Mouse (Mus musculus) frontal cortex, adult (tissue): ENCODE measurements at regions not wholly inside any gene's neighbourhood (a gene's known extent, or its start where the extent isn't known, plus 50 kb on each side); places are given as distances from the start of the nearest gene placed in this dataset.
A peak's percentile ranks its signal among the peaks of the same experiment; 100 is the strongest.
"Not testable (repeated sequence)": the region's sequence is repeated elsewhere in the genome, so short reads cannot be mapped to it uniquely, and the experiment has no call there.

ENCODE experiments used
- ATAC-seq: cut with Nextera tagmentation; 2 replicates; pipeline ENCODE4 v1.9.2; 2017; ENCODE audit warnings: mild to moderate bottlenecking, moderate library complexity, mixed read lengths; ENCODE audit not compliant: low TSS enrichment

- no peak for ATAC-seq
Measured at GRCm38 (mm10) chr7:58310096-58310495, 345.9 kb upstream of the Atp10a start.

GRCm38 (mm10) chr7:58322381-58322780, 333.6 kb upstream of the Atp10a start:
- ATAC-seq, result no peak

- peak; percentile 62 for ATAC-seq
Measured at GRCm38 (mm10) chr7:58367384-58367783, 288.6 kb upstream of the Atp10a start.

GRCm38 (mm10) chr7:58383401-58383800, 272.6 kb upstream of the Atp10a start:
- peak; percentile 97 for ATAC-seq

GRCm38 (mm10) chr7:58388326-58388725, 267.6 kb upstream of the Atp10a start:
- ATAC-seq, result no peak

- ATAC-seq, result no peak
Measured at GRCm38 (mm10) chr7:58392391-58393115, 263.4 kb upstream of the Atp10a start.

GRCm38 (mm10) chr7:58397992-58398391, 258.0 kb upstream of the Atp10a start:
- ATAC-seq, result peak; percentile 28; the same call in 1 of the 2 replicates

GRCm38 (mm10) chr7:58398558-58399144, 257.3 kb upstream of the Atp10a start:
- ATAC-seq, result peak; percentile 58

- ATAC-seq, result peak; percentile 97
Measured at GRCm38 (mm10) chr7:58399145-58399604, 256.8 kb upstream of the Atp10a start.

GRCm38 (mm10) chr7:58399651-58400050, 256.3 kb upstream of the Atp10a start:
- no peak for ATAC-seq

GRCm38 (mm10) chr7:58400594-58400993, 255.4 kb upstream of the Atp10a start:
- no peak for ATAC-seq

- ATAC-seq, result no peak
Measured at GRCm38 (mm10) chr7:58436888-58437625, 218.9 kb upstream of the Atp10a start.

- no peak for ATAC-seq
Measured at GRCm38 (mm10) chr7:58442535-58443184, 213.3 kb upstream of the Atp10a start.

- ATAC-seq, result no peak
Measured at GRCm38 (mm10) chr7:58443297-58443696, 212.7 kb upstream of the Atp10a start.

GRCm38 (mm10) chr7:58445781-58446180, 210.2 kb upstream of the Atp10a start:
- ATAC-seq, result no peak

GRCm38 (mm10) chr7:58446261-58446660, 209.7 kb upstream of the Atp10a start:
- no peak for ATAC-seq

- no peak for ATAC-seq
Measured at GRCm38 (mm10) chr7:58448727-58449126, 207.2 kb upstream of the Atp10a start.

GRCm38 (mm10) chr7:58451981-58452380, 204.0 kb upstream of the Atp10a start:
- no peak for ATAC-seq

- not testable (repeated sequence) for ATAC-seq
Measured at GRCm38 (mm10) chr7:58458146-58458545, 197.8 kb upstream of the Atp10a start.

GRCm38 (mm10) chr7:58460939-58461338, 195.0 kb upstream of the Atp10a start:
- ATAC-seq, result peak; percentile 91

- no peak for ATAC-seq
Measured at GRCm38 (mm10) chr7:58473150-58473549, 182.8 kb upstream of the Atp10a start.

- no peak for ATAC-seq
Measured at GRCm38 (mm10) chr7:58475139-58475538, 180.8 kb upstream of the Atp10a start.
